Mouse (Mus musculus) gastrocnemius, postnatal 10 days (tissue): ENCODE data around the gene AI597479. TPM values are rescaled to one million over a fixed set of nuclear protein-coding genes. Genes with fewer than 3 reads are reported as not detected.
"Not testable (repeated sequence)": the region's sequence is repeated elsewhere in the genome, so short reads cannot be mapped to it uniquely, and the experiment has no call there.

ENCODE experiments used
- DNase-seq: peaks from one replicate; pipeline ENCODE4 v3.0.0; 2021; ENCODE audit warnings: mixed read lengths
- total RNA-seq, 2 experiments: library from RNA; stranded (reverse); gene quantifications; 2 replicates each; pipeline ENCODE4 v1.2.3; 2021

AI597479 gene
- total RNA-seq, 2 experiments from 2014 or later, result 11.7 to 12.8 TPM

- DNase-seq, result no peak
These were observed 24.1 kb downstream of the AI597479 start for GRCm38 (mm10) chr1:43122616-43123015.

- DNase-seq, result no peak
These were observed 26.2 kb downstream of the AI597479 start for GRCm38 (mm10) chr1:43124726-43125125.

DNA sequence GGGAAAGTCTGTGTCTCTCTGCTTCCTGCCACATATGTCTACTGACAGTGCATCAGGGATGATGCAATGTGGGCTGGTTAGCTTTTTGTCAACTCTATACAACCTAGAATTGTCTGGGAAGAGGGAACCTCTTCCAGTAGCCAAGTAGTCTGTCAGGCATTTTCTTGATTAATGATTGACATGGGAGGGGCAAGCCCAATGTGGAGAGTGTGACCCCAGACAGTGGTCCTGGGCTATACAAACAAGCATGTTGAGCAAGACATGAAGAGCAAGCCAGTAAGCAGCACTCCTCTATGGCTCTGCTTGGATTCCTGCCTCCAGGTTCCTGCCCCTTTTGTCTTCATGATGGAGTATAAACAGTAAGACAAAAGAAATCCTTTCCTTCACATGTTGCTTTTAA is 28.7 kb downstream of the AI597479 start:
- DNase-seq, result no peak

- DNase-seq, result no peak
These were observed 29.5 kb downstream of the AI597479 start for GRCm38 (mm10) chr1:43127820-43128610.

- no peak for DNase-seq
These were observed 31.9 kb downstream of the AI597479 start for GRCm38 (mm10) chr1:43130219-43130981.

- no peak for DNase-seq
These were observed 33.1 kb downstream of the AI597479 start for GRCm38 (mm10) chr1:43131591-43131990.

- not testable (repeated sequence) for DNase-seq
These were observed 38.0 kb downstream of the AI597479 start for GRCm38 (mm10) chr1:43136488-43137029.

GRCm38 (mm10) chr1:43137334-43137733 is 38.8 kb downstream of the AI597479 start:
- DNase-seq, result no peak

GRCm38 (mm10) chr1:43138268-43138812 is 39.8 kb downstream of the AI597479 start:
- no peak for DNase-seq

- DNase-seq, result peak; percentile 91
These were observed 41.2 kb downstream of the AI597479 start for GRCm38 (mm10) chr1:43139587-43140266.

DNA sequence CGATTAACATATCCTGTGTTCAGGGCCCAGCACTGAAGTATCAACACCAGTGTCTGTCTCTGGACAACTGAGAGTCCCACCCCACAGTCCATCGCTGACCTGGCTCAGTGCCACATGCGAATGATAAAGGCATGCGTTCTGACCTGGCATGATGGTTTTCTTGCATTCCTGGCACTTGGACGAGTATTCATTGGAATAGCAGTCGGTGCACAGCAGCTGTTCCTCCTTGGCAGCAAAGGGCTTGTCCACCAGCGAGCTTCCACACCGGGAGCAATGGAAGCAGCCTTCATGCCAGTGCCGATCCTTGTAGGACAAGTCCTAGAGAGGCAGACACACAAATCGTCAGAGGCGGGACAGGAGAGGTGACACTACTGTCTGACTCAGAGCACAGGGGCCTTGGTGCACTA is 43.0 kb downstream of the AI597479 start:
- DNase-seq, result peak; percentile 43

DNA sequence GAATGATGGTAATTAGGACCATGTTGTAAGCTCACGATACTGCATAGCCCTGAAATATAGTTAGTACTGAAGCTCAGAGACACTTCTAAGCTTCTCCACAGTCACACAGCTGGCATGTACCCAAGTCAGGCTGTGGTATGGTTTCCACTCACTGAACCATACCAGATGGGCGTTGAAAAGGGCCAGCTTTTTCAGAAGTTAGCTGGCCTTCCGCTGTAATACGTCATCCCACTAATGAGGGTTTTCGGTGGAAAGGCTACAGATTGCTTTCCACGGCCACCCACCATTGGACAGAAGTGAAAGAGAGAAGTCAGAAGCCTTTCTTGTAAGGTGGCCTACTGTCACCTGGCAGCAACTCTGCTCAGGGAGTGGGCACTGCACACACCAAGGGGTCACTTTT is 44.3 kb downstream of the AI597479 start:
- DNase-seq, result no peak

GRCm38 (mm10) chr1:43143284-43143683 is 44.8 kb downstream of the AI597479 start:
- DNase-seq, result no peak

DNA sequence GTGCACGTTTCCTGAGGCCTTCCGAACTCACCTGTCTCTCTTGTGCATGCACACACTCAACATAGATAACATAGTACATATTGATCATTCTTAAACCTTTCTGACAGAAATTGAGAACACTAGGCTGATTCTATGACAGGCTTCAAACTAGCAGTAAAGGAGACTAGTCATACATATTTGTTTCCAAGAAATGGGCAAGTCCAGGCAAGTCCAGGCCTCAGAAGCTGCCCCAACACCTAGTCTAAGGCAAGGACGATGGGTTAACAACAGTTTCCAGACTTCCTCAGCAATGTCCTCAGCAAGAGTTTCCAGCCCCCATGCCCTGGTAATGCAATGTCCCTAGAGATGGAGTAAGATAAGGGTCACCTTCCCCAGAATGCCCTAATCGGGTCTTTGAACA is 45.3 kb downstream of the AI597479 start:
- no peak for DNase-seq

- DNase-seq, result no peak
These were observed 45.9 kb downstream of the AI597479 start for GRCm38 (mm10) chr1:43144338-43144906.

DNA sequence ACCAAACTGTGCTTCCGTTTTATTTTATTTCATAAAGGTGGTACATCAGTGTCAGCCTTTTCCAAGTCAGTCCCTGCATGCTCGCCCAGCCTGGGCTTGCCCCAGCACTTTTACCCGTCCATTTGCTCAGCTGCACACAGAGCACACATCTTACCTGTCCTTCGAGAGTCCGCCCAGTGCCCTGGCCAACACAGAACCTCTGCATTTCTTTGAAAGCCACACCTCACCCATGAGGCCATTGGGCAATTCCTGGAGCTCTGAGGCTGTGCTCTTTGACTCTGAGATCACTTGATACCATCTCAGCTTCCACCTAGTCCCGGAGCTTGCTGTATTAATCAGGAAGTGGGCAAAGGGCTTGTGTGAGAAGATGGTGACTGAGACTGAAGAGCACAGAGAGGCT is 46.9 kb downstream of the AI597479 start:
- DNase-seq, result no peak

DNA sequence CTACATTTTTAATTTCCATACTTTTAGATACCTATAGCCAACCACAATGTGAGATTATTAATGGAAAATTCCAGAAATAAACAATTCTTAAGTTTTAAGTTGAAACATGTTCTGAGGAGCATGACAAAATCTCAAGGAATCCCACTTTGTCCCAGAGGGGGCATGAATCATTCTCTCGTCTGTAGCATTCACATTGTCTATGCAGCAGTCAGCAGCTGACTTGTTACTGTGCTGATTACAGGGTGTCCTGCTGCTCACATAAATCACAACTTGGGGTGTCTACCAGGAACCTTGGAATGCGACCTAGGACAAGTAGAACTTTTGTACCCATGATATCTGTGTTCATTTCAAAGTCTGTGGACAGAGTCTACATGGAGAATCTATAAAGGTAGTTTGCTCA is 49.0 kb downstream of the AI597479 start:
- no peak for DNase-seq

- DNase-seq, result no peak
These were observed 51.7 kb downstream of the AI597479 start for GRCm38 (mm10) chr1:43150225-43150624.

DNA sequence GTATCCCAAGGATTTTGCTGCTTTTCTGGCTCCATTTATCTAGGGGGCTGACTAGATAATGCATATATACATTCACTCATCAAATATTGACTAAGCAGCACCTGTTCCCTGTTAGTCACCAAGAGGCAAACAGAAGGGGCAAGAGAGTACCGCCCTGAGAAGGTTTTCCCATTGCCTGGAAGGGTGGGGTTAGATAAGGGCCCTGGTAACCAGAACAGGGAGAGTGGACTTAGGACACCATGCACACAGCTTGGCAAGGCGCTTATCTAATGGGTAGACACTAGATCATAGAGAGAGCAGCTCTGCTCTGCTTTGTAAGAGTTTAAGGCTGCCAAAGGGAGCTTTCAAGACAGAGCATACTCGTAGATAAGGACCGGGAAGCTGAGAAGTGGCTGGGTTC is 54.1 kb downstream of the AI597479 start:
- no peak for DNase-seq

- no peak for DNase-seq
These were observed 55.0 kb downstream of the AI597479 start for GRCm38 (mm10) chr1:43153538-43153937.

DNA sequence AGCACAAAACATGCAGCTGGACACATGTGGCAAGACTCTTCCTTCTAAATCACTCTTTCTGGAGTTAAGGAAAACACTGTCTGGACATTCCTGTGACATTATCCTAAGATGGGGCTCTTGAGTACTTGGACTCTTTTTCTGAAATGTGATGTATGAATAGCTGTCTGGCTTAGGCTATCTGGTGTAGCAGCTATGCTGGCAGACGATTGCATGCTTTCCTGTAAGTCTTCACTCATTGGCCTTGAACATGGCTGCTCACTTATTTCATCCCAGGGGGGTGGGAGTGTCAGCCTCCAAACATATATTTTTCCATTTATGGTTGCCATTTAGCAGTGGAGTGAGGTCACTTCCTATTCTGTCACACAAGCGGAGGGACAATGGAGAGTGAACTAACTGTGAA is 56.0 kb downstream of the AI597479 start:
- no peak for DNase-seq

DNA sequence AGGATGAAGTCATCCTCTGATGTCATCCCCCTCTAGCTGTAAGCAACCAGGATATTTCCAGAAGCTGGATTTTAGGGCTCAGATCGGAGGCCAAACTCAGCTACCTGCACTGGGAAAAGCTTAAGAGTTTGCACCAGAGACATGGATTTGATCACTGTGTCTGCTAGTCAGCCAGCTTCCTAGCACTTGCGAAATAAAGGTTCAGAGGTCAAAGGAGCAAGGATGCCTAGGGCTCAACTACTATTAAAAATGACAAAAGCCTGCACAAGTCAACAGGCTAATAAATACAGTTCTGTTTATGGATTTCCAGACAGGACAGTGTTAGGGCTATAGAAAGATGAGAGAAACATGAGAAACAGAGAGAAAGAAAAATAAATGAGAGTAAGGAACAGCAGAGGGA is 59.4 kb downstream of the AI597479 start:
- DNase-seq, result no peak
